Mouse (Mus musculus) heart, postnatal 14 days (tissue): ENCODE measurements around the gene Sult6b2. TPM values are rescaled to one million over a fixed set of nuclear protein-coding genes. Genes with fewer than 3 reads are reported as not detected.

Source experiments
- DNase-seq, 2 experiments: peaks; one replicate each; pipeline ENCODE4 v3.0.0; 2021 to 2022
- intact Hi-C: fragments of 180-260 bp; cut with DNase I; formaldehyde crosslinking; loops from one replicate; pipeline ENCODE4 v1.15.1; 2025
- total RNA-seq, 2 experiments: library from RNA; stranded (reverse); gene quantifications; 2 replicates each; pipeline ENCODE4 v1.2.3; 2021

The Sult6b2 gene
- total RNA-seq, 2 experiments from 2014 or later: not detected

DNA sequence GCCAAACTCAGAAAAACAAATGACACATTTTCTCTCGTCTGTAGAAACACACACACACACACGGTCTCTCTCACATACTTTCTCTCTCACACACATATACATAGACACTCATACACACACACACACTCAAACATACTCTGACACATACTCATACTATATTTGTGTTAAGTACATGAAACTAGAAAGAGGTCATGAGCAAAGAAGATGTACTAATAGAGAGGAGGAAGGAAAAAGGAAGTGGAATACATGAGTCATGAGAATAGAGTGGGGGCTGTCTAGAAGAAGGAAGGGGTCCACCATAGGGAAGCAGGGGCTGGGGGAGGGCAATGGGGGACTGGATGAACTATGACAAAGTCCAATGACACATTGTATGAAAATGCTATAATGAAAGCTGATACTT, 57.1 kb downstream of the Sult6b2 start:
- no peak for DNase-seq
- intact Hi-C loops: no loop called here

DNA sequence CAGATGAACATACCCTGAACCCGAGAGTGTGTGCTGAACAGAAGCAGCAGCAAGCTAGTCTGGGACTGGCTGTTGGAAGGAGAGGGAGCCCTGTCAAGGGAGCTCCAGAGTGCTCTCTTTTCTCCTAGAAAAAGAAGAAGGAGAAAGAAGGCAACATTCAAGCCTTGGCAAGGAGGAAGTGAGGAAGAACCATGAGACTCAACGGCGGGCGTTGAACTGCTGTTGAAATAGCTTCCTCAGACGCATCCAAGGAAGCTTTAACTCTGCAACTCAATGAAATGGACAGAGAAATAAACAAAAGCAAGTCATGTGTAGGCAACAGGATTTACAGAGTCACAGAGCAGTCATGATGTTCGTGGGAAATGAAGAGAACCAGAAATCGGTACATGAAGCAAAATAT, 57.5 kb downstream of the Sult6b2 start:
- intact Hi-C loops: no loop called here

GRCm38 (mm10) chr6:142745484-142745883, 58.8 kb downstream of the Sult6b2 start:
- intact Hi-C loops: no loop called here
- no peak for DNase-seq

More for the DNA sequence above, 57.5 kb downstream of the Sult6b2 start:
- DNase-seq: no peak

DNA sequence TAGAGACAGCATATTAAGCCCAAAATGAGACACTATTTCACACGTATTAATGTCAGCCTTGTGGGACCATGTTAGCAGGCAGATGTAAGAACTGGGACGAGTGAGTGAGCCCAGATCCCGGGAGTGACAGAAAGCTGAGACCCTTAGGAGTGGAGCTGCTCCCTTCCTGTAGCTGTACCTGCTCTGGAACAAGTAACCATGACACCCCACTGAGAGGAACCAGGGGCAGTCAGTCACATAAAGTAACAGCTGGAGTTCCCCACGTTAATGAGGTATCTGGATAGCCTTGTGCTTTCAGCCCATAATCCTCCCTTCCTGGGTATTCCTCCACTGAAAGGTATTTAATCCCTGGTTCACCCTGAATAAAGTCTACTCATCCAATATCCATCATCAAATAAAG, 61.1 kb downstream of the Sult6b2 start:
- intact Hi-C loops: no loop called here
- DNase-seq: no peak

DNA sequence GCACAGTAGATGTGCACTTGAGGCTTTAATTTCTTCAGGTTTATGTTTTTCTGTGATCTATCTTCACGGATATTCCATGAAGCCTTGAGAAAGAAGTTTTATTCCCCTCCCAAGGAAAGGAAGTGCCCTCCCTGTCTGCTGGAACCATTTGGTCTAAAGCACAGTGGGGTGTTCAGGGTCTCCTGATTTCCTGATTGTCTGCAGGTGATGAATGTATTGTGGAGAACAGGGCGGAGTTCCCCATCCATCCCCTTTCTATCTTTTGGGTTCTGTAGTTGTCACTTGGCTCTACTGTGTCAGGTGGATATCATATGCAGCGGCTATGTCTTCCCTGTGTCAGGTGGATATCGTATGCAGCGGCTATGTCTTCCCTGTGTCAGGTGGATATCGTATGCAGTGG, 62.5 kb downstream of the Sult6b2 start:
- intact Hi-C loops: no loop called here
- DNase-seq: no peak

DNA sequence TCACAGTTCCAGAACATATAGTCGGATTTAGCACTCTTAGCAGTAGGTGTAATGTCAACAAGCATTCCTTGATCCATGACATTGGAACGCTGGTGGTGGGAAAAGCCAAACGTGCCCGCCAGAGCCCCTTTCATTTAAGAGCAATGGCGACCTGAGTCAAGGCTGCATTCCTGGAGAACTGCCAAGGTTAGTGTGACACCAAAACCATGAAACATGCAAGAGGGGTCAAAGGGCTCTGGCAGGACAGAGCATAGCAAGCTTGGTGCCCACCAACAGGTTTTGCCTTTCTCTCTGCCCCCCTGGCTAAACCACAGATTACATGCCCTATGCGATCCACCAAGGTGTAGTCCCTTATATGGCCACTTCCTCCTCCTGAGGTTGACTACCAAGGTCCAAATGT, 65.7 kb downstream of the Sult6b2 start:
- no peak for DNase-seq
- intact Hi-C loops: no loop called here

DNA sequence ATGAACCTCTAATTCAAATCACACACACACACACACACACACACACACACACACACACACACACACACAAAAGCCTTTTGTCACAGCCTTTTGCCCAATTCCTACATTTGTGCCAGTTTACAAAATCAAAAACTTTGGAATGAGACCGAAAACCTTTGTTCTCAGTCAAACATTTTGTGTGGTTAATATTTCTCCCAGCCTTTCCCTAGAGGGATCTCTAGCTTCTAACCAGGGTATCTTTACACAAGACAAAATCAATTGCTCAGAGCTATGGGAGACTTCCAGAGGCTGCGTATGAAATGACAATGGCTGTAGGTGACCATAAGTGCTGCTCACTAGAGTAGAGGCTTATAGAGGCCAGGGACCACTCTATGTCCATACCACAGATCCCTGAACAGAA, 66.1 kb downstream of the Sult6b2 start:
- DNase-seq: no peak
- intact Hi-C loops: no loop called here

DNA sequence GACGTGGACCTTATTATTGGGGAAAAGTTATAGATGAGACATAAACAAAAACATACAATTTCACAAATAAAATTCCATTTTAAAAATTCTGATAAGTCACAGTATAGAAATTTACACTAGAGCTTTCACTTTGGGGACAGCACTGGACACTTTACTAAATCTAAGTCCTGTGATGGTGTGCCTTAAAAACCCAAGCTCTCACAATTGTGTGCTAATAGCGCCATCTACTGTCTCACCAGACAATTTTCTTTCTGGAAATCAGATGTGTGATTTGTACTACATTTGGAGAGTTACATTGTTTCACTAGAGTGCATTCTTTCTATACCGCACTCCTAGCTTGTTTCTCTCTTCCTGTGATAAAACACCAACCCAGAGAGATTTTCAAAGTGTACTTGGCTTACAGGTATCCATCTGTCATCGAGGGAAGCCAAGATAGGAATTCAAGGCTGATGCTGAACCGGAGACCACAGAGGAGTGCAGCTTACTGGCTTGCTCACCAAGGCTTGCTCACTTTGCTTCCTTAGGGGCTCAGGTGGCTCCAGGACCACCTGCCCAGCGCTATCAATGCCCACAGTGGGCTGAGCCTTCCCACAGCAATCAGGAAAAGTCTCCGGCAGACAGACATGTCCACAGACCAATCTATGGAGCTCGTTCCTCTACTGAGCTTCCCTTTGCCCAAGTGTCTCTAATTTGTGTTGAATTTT, 68.8 kb downstream of the Sult6b2 start:
- intact Hi-C loops: loop anchor here (1.0 to 2.0 kb wide), 2 partner anchors 33 to 211 kb away; partner anchors contain the start of gene Abcc9
- DNase-seq: peak in 1 of 2 experiments; percentile 57

Other genes starting within 250 kb of the Sult6b2 start
- 10 to 100 TPM; 33.3 to 39.2 TPM for gene Kcnj8, start 232.9 kb downstream of the Sult6b2 start, total RNA-seq
- gene Abcc9, start 102.2 kb downstream of the Sult6b2 start, total RNA-seq: 100 to 1,000 TPM; 223 to 229 TPM
- gene Cmas, start 47.8 kb downstream of the Sult6b2 start, total RNA-seq: 10 to 100 TPM; 38.6 to 39.4 TPM
- gene St8sia1, start 159.9 kb upstream of the Sult6b2 start, total RNA-seq: 1 to 10 TPM in 1 of 2 experiments, under 1 TPM in 1; 0.38 to 1.7 TPM